Mouse (Mus musculus) kidney, adult 2 months (tissue): ENCODE results near the gene Tnfsf13.

Experiments used
- CTCF ChIP-seq: fragments of 200-500 bp; conservative IDR thresholded peaks from 2 replicates; pipeline ENCODE4 v1.5.1; 2011; ENCODE audit warnings: low read depth, mild to moderate bottlenecking, control low read depth, low read length, moderate library complexity, mixed read lengths; ENCODE audit not compliant: insufficient read depth, insufficient read length
- POLR2A ChIP-seq: fragments of 200-500 bp; IDR thresholded peaks from one replicate; pipeline ENCODE4 v1.6.1; 2011; ENCODE audit warnings: low read depth, low read length, control low read depth

GRCm38 (mm10) chr11:69711082-69711481, 25.5 kb upstream of the Tnfsf13 start:
- TF ChIP-seq CTCF (no peak), POLR2A (no peak)
